Mouse (Mus musculus) heart, adult 2 months (tissue): ENCODE measurements around the gene Cdc37. TPM values are rescaled to one million over a fixed set of nuclear protein-coding genes. Genes with fewer than 3 reads are reported as not detected.

Experiments used
- DNase-seq, 2 experiments: peaks; one replicate each; pipeline ENCODE4 v3.0.0; 2021
- H3K27ac ChIP-seq: fragments of 200-600 bp; 2 replicates; pipeline ENCODE4 v1.8.1; 2022
- H3K27me3 ChIP-seq: fragments of 200-500 bp; 2 replicates; pipeline ENCODE4 v1.6.1; 2012; ENCODE audit warnings: mild to moderate bottlenecking, low read length, inconsistent platforms, mixed read lengths; ENCODE audit not compliant: control insufficient read depth, insufficient read depth
- H3K36me3 ChIP-seq: fragments of 200-500 bp; 2 replicates; pipeline ENCODE4 v1.6.1; 2012; ENCODE audit warnings: low read length, inconsistent platforms; ENCODE audit not compliant: control insufficient read depth, insufficient read depth
- H3K4me1 ChIP-seq: fragments of 200-500 bp; 2 replicates; pipeline ENCODE4 v1.6.1; 2011; ENCODE audit warnings: low read length; ENCODE audit not compliant: control insufficient read depth, insufficient read depth
- H3K4me3 ChIP-seq: fragments of 200-600 bp; 2 replicates; pipeline ENCODE4 v1.8.1; 2022
- H3K79me2 ChIP-seq: fragments of 200-500 bp; replicated peaks from 2 replicates; pipeline ENCODE4 v1.6.1; 2012; ENCODE audit warnings: mild to moderate bottlenecking, inconsistent platforms, low read length, moderate library complexity, mixed read lengths; ENCODE audit not compliant: control insufficient read depth, insufficient read depth
- H3K9ac ChIP-seq: fragments of 200-500 bp; 2 replicates; pipeline ENCODE4 v1.6.1; 2012; ENCODE audit warnings: low read depth, mild to moderate bottlenecking, control low read depth, inconsistent platforms, low read length, mixed read lengths
- CTCF ChIP-seq: fragments of 200-600 bp; IDR thresholded peaks from 2 replicates; pipeline ENCODE4 v1.8.1; 2022; ENCODE audit warnings: antibody characterized with exemption, mild to moderate bottlenecking, moderate library complexity
- EP300 ChIP-seq: fragments of 200-500 bp; IDR thresholded peaks from 2 replicates; pipeline ENCODE4 v1.6.1; 2011; ENCODE audit warnings: low read depth, low read length, control low read depth; ENCODE audit not compliant: insufficient read depth
- POLR2A ChIP-seq: fragments of 200-500 bp; IDR thresholded peaks from 2 replicates; pipeline ENCODE4 v1.6.1; 2011; ENCODE audit warnings: mild to moderate bottlenecking, low read depth, low read length, control low read depth; ENCODE audit not compliant: insufficient read depth
- WGBS: fragments of 180-500 bp; shearing (Covaris S2); methylation state at CpG from one replicate; pipeline ENCODE4 v1.1.7; 2018; 5-methylcytosine and 5-hydroxymethylcytosine counted together
- intact Hi-C: fragments of 180-260 bp; cut with DNase I; formaldehyde crosslinking; loops from one replicate; pipeline ENCODE4 v1.15.1; 2025
- polyA plus RNA-seq: library from polyadenylated mRNA; depleted of rRNA; stranded (reverse); fragments of >200 nt; gene quantifications from 2 replicates; pipeline ENCODE4 v1.2.3, GENCODE M21; 2012
- total RNA-seq, 2 experiments: library from RNA; stranded (reverse); gene quantifications; 2 replicates each; pipeline ENCODE4 v1.2.3; 2021

Gene Cdc37
- total and polyA plus RNA-seq, 3 experiments: 62.3 to 162 (median 150) TPM

DNA sequence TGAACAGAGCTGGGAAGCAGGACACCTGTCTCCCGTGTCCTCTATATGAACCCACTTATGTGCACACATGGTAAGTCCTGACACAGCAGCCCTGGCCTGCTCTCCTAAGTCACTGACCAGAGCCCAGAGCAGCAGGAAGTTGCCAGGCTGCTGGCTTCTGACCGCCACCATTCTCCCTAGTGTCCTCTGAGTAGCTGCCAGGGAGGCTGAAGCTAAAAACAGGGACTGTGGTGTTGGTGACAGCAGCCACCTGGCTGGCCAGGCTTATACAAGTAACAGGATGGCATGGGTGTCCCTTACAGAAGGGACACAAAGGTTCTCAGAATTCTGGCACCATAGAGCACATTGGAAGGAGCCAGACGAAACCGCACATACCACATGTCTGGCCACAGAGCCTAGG, 4.4 kb downstream of the Cdc37 start:
- peak; percentile 40 to 75 for DNase-seq
- H3K27me3 ChIP-seq: no peaks in the 10 kb centered on the region
- peaks cover 4% of the 10 kb centered on the region for H3K36me3 ChIP-seq
- peaks cover 19% of the 10 kb centered on the region for H3K4me1 ChIP-seq
- peaks cover 2% of the 10 kb centered on the region; the same call in 1 of the 2 replicates for H3K79me2 ChIP-seq
- no peak overlapping the region for H3K4me3 ChIP-seq
- WGBS: 58% methylated on average over 4 of the region's 4 CpGs
- no peak overlapping the region for H3K9ac ChIP-seq
- TF ChIP-seq CTCF (no peak), EP300 (peak; percentile 48; the same call in 1 of the 2 replicates), POLR2A (peak; percentile 30; the same call in 1 of the 2 replicates)
- intact Hi-C loops: no loop called here
- H3K27ac ChIP-seq: peak overlapping the region; percentile 76

DNA sequence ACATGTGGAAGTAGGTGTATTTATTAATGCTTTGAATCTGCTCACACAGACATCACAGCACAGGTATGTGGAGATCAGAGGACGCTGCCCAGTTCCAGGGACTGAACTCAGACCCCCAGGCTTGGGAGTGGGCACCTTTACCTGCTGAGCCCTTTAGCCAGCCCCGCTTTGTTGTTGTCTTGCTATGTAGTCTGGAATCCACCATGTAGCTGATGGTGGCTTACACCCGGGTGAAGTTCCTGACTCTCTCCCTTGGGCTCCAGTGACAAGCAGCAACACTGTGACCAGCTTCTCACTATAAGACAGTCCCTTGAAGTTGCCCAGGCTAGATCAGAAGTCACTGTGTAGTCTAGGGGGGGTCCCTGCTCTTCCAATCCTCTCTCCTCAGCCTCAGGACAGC, 5.4 kb downstream of the Cdc37 start:
- DNase-seq: peak in 1 of 2 experiments; percentile 15
- 94% methylated on average over 3 of the region's 3 CpGs for WGBS

DNA sequence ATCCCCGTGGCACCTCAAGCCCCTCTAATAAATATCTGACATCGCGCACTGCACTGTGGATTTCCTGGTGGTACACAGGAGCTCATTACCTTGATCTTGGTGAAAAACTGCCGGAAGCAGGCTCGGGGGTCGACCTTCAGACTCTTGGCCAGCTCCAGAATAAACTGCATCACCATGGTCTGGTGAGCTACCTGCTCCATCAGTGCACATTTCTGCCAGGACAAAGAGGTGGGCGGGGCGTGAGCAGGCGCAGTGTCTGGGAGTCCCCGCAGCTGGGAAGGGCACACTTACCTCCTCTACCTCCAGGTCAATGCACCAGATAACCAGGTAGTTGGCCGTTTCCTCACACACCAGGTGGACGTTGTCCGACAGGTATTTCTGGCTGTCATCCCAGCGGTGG, 7.9 kb downstream of the Cdc37 start:
- H3K4me3 ChIP-seq: no peak overlapping the region
- H3K27me3 ChIP-seq: no peaks in the 10 kb centered on the region
- WGBS: 93% methylated on average over 14 of the region's 14 CpGs
- DNase-seq: no peak
- TF ChIP-seq EP300 (no peak), CTCF (no peak), POLR2A (no peak)
- H3K9ac ChIP-seq: no peak overlapping the region
- H3K79me2 ChIP-seq: no peaks in the 10 kb centered on the region
- no peaks in the 10 kb centered on the region for H3K36me3 ChIP-seq
- H3K27ac ChIP-seq: no peak overlapping the region
- peaks cover 8% of the 10 kb centered on the region for H3K4me1 ChIP-seq
- intact Hi-C loops: no loop called here

More for the DNA sequence above, 5.4 kb downstream of the Cdc37 start:
- intact Hi-C loops: no loop called here
- TF ChIP-seq EP300: no peak
- no peak for TF ChIP-seq POLR2A
- TF ChIP-seq CTCF: no peak
- H3K4me1 ChIP-seq: peaks cover 18% of the 10 kb centered on the region
- no peaks in the 10 kb centered on the region for H3K27me3 ChIP-seq
- H3K36me3 ChIP-seq: peaks cover 4% of the 10 kb centered on the region
- no peak overlapping the region for H3K4me3 ChIP-seq
- H3K9ac ChIP-seq: no peak overlapping the region
- peak overlapping the region; percentile 76; the same call in 1 of the 2 replicates for H3K27ac ChIP-seq
- peaks cover 2% of the 10 kb centered on the region; the same call in 1 of the 2 replicates for H3K79me2 ChIP-seq

DNA sequence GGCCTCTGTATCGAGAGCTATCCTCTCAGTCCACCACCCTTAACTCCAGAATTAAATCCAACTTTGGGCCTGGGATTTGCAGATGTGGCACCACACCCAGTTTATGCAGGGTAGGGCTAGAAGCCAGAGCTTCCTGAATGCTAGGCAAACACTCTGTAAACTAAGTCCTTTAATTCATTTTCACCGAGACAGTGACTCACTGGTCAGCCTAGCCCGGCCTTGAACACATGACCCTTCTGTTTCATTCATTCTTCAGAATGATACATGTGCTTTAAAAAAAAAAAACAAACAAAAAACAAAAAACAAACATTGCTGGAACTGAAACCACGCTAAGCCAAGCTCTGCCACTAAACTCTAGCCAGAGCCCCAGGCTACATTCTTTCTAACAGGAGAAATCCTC, 11.4 kb downstream of the Cdc37 start:
- H3K4me3 ChIP-seq: no peak overlapping the region
- intact Hi-C loops: loop anchor here (10.0 kb wide), 1 partner anchor 134 kb away; the partner anchor contains the start of gene Mrpl4
- no peaks in the 10 kb centered on the region for H3K27me3 ChIP-seq
- H3K9ac ChIP-seq: no peak overlapping the region
- H3K4me1 ChIP-seq: peaks cover 14% of the 10 kb centered on the region
- peaks cover 5% of the 10 kb centered on the region; the same call in 1 of the 2 replicates for H3K36me3 ChIP-seq
- no peak for DNase-seq
- no peak overlapping the region for H3K27ac ChIP-seq
- no peak for TF ChIP-seq EP300
- no peak for TF ChIP-seq CTCF
- TF ChIP-seq POLR2A: no peak
- H3K79me2 ChIP-seq: no peaks in the 10 kb centered on the region
- WGBS: 50% methylated on average over 4 of the region's 4 CpGs

DNA sequence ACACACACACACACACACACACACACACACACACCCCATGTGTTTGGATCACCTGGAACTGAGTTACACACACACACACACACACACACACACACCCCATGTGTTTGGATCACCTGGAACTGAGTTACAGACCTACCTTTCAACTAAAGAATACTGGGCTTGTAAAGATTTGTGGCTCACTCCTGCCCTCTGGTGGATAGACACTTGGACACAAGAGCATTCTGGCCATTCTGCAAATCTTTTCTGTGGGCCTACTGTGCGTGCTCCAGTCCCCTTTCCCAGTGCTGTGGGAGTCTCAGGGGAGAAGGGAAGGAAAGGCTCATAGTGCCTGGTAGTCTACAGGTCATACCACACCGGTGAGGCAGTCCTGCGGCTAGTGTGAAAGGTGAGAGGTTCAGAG, 12.6 kb downstream of the Cdc37 start:
- H3K79me2 ChIP-seq: no peaks in the 10 kb centered on the region
- WGBS: 49% methylated on average over 3 of the region's 3 CpGs
- no peak overlapping the region for H3K27ac ChIP-seq
- no peak overlapping the region for H3K9ac ChIP-seq
- no peaks in the 10 kb centered on the region for H3K27me3 ChIP-seq
- intact Hi-C loops: loop anchor here (1.0 to 10.0 kb wide), 2 partner anchors 132 to 236 kb away; partner anchors contain the start of gene Mrpl4
- DNase-seq: peak; percentile 52 to 59
- H3K4me3 ChIP-seq: no peak overlapping the region
- TF ChIP-seq POLR2A (no peak), EP300 (0 out of 2 replicates have a peak, but pooled peaks have one; percentile 47), CTCF (peak; percentile 77)
- H3K4me1 ChIP-seq: peaks cover 14% of the 10 kb centered on the region
- H3K36me3 ChIP-seq: peaks cover 5% of the 10 kb centered on the region; the same call in 1 of the 2 replicates

DNA sequence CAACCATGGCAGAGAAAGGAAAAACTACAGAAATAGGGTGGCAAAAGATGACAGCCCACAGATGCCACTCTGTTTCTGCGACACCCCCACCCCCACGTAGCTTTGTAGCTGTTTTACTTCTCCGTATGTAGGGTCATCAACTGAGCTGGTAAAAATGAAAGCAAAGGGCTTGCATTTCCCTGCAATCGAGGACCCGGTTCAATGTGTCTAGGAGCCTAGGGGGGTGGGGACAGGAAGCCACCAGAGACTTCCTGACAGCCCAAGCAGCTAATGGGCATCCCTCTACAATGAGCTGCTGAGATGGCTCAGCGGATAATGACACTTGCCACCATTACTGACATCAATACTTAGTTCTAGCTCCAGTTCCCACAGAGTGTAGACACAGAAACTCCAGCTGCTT, 13.4 kb downstream of the Cdc37 start:
- H3K27me3 ChIP-seq: no peaks in the 10 kb centered on the region
- WGBS: 56% methylated on average over 6 of the region's 6 CpGs
- H3K4me3 ChIP-seq: no peak overlapping the region
- peaks cover 5% of the 10 kb centered on the region; the same call in 1 of the 2 replicates for H3K36me3 ChIP-seq
- H3K4me1 ChIP-seq: peaks cover 14% of the 10 kb centered on the region
- peak overlapping the region; percentile 81 for H3K27ac ChIP-seq
- no peak for TF ChIP-seq EP300
- TF ChIP-seq CTCF: no peak
- no peak for TF ChIP-seq POLR2A
- intact Hi-C loops: loop anchor here (1.0 to 10.0 kb wide), 2 partner anchors 106 to 132 kb away; partner anchors contain the start of gene Mrpl4
- no peak for DNase-seq
- no peaks in the 10 kb centered on the region for H3K79me2 ChIP-seq
- H3K9ac ChIP-seq: no peak overlapping the region
